Mouse (Mus musculus) heart, postnatal 10 days (tissue): ENCODE measurements around the gene Hmcn2. TPM values are rescaled to one million over a fixed set of nuclear protein-coding genes. Genes with fewer than 3 reads are reported as not detected.

ENCODE experiments used
- DNase-seq, 2 experiments: peaks; one replicate each; pipeline ENCODE4 v3.0.0; 2021
- intact Hi-C: fragments of 180-260 bp; cut with DNase I; formaldehyde crosslinking; loops from one replicate; pipeline ENCODE4 v1.15.1; 2025
- total RNA-seq, 2 experiments: library from RNA; stranded (reverse); gene quantifications; 2 replicates each; pipeline ENCODE4 v1.2.3; 2021

Hmcn2 gene
- total RNA-seq, 2 experiments from 2014 or later, result 23.4 to 24.3 TPM

GRCm38 (mm10) chr2:31451530-31451929 is 137.3 kb downstream of the Hmcn2 start:
- no peak for DNase-seq
- intact Hi-C loops, result no loop called here

- intact Hi-C loops, result no loop called here
- no peak for DNase-seq
Measured at GRCm38 (mm10) chr2:31453011-31453410, 138.8 kb downstream of the Hmcn2 start.

- intact Hi-C loops, result no loop called here
- no peak for DNase-seq
Measured at GRCm38 (mm10) chr2:31453559-31454177, 139.5 kb downstream of the Hmcn2 start.

- intact Hi-C loops, result no loop called here
- DNase-seq, result peak; percentile 63 to 65
Measured at GRCm38 (mm10) chr2:31454280-31454679, 140.1 kb downstream of the Hmcn2 start.

- intact Hi-C loops, result no loop called here
- DNase-seq, result no peak
Measured at GRCm38 (mm10) chr2:31455418-31455817, 141.2 kb downstream of the Hmcn2 start.

GRCm38 (mm10) chr2:31458460-31458859 is 144.2 kb downstream of the Hmcn2 start:
- DNase-seq, result no peak
- intact Hi-C loops, result no loop called here

- intact Hi-C loops, result no loop called here
- no peak for DNase-seq
Measured at GRCm38 (mm10) chr2:31458989-31459936, 145.0 kb downstream of the Hmcn2 start.

GRCm38 (mm10) chr2:31460025-31460571 is 145.9 kb downstream of the Hmcn2 start:
- DNase-seq, result peak; percentile 43 to 54
- intact Hi-C loops, result no loop called here

- no peak for DNase-seq
- intact Hi-C loops, result no loop called here
Measured at GRCm38 (mm10) chr2:31460920-31461319, 146.7 kb downstream of the Hmcn2 start.

GRCm38 (mm10) chr2:31462051-31462450 is 147.8 kb downstream of the Hmcn2 start:
- no peak for DNase-seq
- intact Hi-C loops, result no loop called here

GRCm38 (mm10) chr2:31463253-31463652 is 149.0 kb downstream of the Hmcn2 start:
- intact Hi-C loops, result no loop called here
- no peak for DNase-seq

GRCm38 (mm10) chr2:31463696-31464528 is 149.7 kb downstream of the Hmcn2 start:
- intact Hi-C loops, result no loop called here

GRCm38 (mm10) chr2:31464529-31464910 is 150.3 kb downstream of the Hmcn2 start:
- no peak for DNase-seq
- intact Hi-C loops, result no loop called here

More at GRCm38 (mm10) chr2:31463696-31464528, 149.7 kb downstream of the Hmcn2 start:
- DNase-seq, result no peak

- DNase-seq, result no peak
- intact Hi-C loops, result no loop called here
Measured at GRCm38 (mm10) chr2:31467457-31467856, 153.2 kb downstream of the Hmcn2 start.

GRCm38 (mm10) chr2:31468857-31469256 is 154.6 kb downstream of the Hmcn2 start:
- DNase-seq, result no peak
- intact Hi-C loops, result no loop called here

GRCm38 (mm10) chr2:31469480-31469879 is 155.3 kb downstream of the Hmcn2 start:
- DNase-seq, result no peak
- intact Hi-C loops, result no loop called here

GRCm38 (mm10) chr2:31469931-31470682 is 155.9 kb downstream of the Hmcn2 start, which contains the start of gene Ass1:
Gene Ass1, plus strand, starts transcription at chr2:31470207.
- intact Hi-C loops, result no loop called here
- DNase-seq, result peak; percentile 54 to 61

- intact Hi-C loops, result no loop called here
- DNase-seq, result peak in 1 of 2 experiments; percentile 44
Measured at GRCm38 (mm10) chr2:31470683-31471385, 156.6 kb downstream of the Hmcn2 start.

GRCm38 (mm10) chr2:31471611-31472010 is 157.4 kb downstream of the Hmcn2 start:
- intact Hi-C loops, result loop anchor here (1.0 kb wide), 1 partner anchor 36 kb away; no protein-coding TSS in a partner anchor
- DNase-seq, result no peak
